Mouse (Mus musculus) spleen, postnatal 36 days (tissue): ENCODE measurements around the gene Emilin3.
"Not testable (repeated sequence)": the region's sequence is repeated elsewhere in the genome, so short reads cannot be mapped to it uniquely, and the experiment has no call there.

ENCODE experiments used
- DNase-seq, 2 experiments: peaks; one replicate each; pipeline ENCODE4 v3.0.0; 2022; ENCODE audit warnings: low spot score in 2 of 2, mixed read lengths in 1 of 2

Gene Emilin3

GRCm38 (mm10) chr2:160912231-160912671 is at the start of gene Emilin3:
Gene Emilin3, minus strand, starts transcription at chr2:160912328.
- no peak for DNase-seq

- no peak for DNase-seq
Measured at GRCm38 (mm10) chr2:160960956-160961646, 49.0 kb upstream of the Emilin3 start.

GRCm38 (mm10) chr2:160959901-160960300 is 47.8 kb upstream of the Emilin3 start:
- no peak for DNase-seq

GRCm38 (mm10) chr2:160958737-160959136 is 46.6 kb upstream of the Emilin3 start:
- no peak for DNase-seq

DNA sequence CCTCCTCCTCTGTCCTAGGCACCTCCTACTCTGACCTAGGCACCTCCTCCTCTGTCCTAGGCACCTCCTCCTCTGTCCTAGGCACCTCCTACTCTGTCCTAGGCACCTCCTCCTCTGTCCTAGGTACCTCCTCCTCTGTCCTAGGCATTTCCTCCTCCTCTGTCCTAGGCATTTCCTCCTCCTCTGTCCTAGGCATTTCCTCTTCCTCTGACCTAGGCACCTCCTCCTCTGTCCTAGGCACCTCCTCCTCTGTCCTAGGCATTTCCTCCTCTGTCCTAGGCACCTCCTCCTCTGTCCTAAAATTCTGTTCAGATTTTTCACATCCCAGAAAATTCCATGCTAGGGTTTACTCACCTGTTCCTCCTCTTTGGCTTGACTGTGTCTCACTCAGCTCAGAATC is 45.7 kb upstream of the Emilin3 start:
- not testable (repeated sequence) for DNase-seq

GRCm38 (mm10) chr2:160957307-160957706 is 45.2 kb upstream of the Emilin3 start:
- DNase-seq = not testable (repeated sequence)

- DNase-seq = no peak
Measured at GRCm38 (mm10) chr2:160955331-160955730, 43.2 kb upstream of the Emilin3 start.

GRCm38 (mm10) chr2:160954541-160954940 is 42.4 kb upstream of the Emilin3 start:
- DNase-seq = no peak

DNA sequence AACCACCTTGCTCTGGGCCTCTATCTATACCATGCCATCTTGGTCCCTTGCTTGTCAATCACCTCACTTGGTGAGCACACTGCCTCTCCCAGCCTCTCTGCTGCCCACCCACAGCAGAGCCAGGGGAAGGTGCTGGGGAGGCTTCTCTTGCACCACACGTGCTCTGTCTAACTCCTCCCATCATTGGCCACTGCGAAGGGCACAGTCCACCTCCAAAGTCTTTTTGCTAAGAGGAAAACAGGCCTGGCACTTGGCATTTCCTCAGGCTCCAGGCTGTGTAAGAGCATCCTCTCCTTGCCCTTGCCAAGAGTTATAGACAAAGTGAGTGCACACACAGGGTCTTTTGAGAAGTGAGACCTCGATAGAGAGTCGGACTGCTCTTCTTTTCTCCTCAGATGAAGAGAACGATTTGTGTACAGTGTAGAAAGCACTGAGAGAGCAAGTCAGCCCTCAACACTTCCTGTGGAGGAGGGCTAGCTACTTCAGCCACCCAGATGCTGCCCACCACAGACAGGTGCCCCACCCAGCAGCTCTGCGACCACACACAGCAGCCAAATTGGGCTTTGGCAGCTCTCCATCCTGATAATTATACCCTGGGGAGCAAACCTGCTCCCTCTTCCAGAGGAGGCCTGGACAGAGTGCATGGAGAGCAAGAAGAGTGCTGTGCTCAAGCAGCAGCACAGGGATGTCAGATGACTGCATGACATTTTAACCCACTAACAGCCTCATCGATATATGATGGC is 41.2 kb upstream of the Emilin3 start:
- DNase-seq = no peak

DNA sequence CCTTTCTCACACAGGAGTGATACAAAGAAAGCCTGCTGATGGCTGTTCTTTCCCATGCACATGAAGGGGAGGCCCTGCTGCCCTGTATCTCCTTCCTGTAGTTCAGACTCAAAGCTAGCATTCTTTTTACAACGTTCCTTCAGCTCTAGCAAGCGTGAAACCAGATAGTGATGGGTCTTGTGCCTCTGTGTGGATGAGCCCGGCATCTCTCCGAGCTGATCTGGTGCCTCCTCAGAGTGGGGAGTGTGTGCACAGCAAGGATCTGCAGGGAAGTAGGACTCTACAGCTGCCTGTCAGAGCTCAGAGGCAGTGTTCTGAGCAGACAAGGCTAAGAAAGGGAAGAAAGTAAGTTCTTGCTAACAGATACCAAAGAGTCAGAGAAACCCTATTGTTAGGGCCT is 39.5 kb upstream of the Emilin3 start:
- no peak for DNase-seq

DNA sequence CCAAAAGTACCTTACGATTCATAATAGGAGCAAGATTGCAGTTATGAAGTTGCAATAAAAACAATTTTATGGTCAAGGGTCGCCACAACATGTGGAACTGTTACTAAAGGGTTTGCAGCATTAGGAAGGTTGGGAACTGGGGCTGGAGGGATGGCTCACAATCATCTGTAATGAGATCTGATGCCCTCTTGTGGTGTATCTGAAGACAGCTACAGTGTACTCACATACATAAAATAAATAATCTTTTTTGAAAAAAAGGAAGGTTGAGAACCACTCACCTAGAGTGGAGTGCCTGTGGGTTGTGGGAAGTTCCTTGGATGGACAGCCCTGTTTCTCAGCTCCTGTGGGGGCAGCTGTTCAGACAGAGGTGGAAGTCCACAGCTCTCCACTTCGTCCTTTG is 30.3 kb upstream of the Emilin3 start:
- no peak for DNase-seq

DNA sequence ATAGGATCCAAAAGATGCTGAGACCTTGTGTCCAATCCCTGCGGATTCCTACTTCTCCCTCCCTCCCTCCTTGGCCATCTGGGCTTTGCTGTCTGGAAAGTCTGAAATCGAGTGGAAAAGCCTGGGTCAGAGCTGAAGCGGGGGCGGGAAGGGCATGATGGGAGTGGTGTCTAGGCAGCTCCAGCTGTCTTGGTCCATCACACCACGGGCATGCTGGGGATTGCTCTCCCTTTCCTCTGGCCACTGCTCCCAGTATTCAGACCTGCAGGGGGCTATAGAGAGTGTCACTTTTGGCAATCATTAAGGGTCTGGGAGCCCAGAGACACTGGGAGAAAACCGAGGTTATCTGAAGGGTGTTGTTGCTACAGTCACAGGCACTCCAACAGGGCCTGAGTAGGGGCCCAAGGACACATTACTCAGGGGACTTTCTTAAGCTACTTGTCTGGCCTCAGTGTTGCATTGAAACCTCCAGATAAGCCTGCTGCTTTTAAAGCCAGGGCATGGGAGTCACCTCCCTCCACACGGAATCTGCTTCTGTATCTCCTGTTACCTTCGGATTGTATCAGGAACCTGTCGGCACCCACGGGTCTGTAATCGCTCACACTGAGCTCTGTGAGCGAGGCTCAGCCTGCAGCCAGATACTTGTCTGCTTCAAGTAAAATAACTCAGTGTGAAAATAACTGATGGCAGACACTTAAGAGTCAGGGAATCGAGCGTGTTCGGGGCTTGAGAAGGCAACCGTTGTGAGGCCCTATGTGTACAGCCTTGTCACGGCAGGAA is 29.0 kb upstream of the Emilin3 start:
- DNase-seq = no peak

- no peak for DNase-seq
Measured at GRCm38 (mm10) chr2:160934451-160934850, 22.3 kb upstream of the Emilin3 start.

DNA sequence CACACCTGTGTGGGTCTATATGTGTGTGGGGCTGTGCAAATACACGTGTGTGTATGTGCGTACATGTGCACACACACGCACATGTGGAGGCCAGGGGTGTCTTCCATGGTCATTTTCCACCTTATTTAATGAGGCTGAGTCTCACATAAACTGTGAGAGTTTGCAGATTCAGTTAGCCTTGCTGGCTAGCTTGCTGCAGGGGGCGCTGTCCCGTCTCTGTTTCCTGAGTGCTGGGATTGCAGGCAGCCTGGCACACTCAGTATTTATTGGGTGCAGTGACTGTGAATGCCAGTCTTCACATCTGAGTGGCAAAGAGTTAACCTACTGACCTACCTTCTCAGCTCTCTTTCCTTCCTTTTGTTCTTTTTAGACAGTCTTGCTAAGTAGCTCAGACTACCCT is 21.8 kb upstream of the Emilin3 start:
- DNase-seq = no peak

GRCm38 (mm10) chr2:160932981-160933380 is 20.9 kb upstream of the Emilin3 start:
- no peak for DNase-seq

DNA sequence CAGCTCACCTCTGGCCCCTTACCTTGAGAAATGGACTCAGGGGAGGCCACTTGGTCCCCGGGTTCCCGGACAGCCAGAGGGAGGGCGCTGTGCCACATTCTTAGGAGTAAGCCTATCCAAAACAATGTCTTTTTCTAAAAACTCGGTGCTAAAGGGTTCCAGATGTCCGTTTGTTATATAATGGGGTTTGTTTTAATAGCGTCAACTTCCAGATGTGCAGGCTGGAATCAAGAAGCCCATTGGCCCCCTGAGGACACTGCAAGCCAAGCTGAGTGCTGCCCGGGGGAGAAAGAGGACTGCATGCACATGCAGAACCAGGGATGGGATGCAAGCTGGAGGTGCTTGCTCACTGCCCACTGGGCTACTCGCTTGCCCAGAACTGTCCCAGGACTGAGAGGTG is 20.2 kb upstream of the Emilin3 start:
- DNase-seq = no peak

- no peak for DNase-seq
Measured at GRCm38 (mm10) chr2:160931378-160931777, 19.2 kb upstream of the Emilin3 start.

DNA sequence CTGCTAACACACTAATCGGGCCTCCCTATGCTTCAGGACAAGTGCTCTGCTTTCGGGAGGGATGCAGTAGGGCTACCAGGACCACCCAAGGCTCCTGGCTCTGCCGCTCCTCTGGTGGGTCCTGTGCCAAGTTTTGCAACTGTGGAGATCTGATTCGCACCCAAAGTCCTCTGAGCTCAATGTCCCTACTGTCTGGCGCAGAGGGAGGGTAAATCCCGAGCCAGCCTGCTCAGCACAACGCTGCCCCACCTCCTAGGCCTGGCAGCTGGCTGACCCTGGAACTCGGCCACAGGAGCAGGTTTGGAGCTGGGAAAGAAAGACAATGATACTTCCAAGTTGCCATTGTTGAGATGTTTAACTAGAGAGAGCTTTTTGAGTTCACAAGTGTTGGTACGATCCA is 13.1 kb upstream of the Emilin3 start:
- no peak for DNase-seq

GRCm38 (mm10) chr2:160921285-160921684 is 9.2 kb upstream of the Emilin3 start:
- DNase-seq = no peak

GRCm38 (mm10) chr2:160918930-160919215 is 6.7 kb upstream of the Emilin3 start:
- no peak for DNase-seq

- no peak for DNase-seq
Measured at GRCm38 (mm10) chr2:160918154-160918929, 6.2 kb upstream of the Emilin3 start.

DNA sequence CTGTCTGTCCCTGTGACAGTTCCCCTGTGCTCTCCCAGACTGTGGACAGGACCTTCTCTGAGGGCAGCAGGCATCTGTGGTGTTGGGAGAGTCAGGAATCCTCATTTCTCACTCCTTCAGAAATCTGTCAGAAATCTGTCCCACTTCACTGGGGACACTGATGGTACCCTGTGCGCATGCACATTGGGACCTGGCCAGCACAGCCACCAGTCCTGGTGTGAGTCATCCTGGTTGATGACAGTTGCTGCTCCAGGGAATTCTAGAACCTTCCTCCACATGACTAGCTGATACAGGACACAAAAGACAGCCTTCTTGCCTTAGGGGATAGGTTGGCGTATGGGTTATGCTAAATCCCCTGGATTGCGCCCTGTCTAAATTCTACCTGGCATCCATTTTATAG is 5.2 kb upstream of the Emilin3 start:
- no peak for DNase-seq
